Mouse (Mus musculus) heart, embryonic 12.5 days (tissue): ENCODE measurements around the gene Wdr46. TPM values are rescaled to one million over a fixed set of nuclear protein-coding genes. Genes with fewer than 3 reads are reported as not detected.
A peak's percentile ranks its signal among the peaks of the same experiment; 100 is the strongest.

Experiments used
- ATAC-seq: fragments of 200-750 bp; cut with Nextera tagmentation; 2 replicates; pipeline ENCODE4 v1.8.0; 2017; ENCODE audit warnings: moderate TSS enrichment, moderate library complexity; ENCODE audit not compliant: insufficient number of reproducible peaks, low FRiP score
- H3K27ac ChIP-seq: fragments of 300-500 bp; sonication (generic); 2 replicates; pipeline ENCODE4 v1.5.1; 2016; ENCODE audit warnings: mild to moderate bottlenecking, moderate library complexity; ENCODE audit not compliant: poor library complexity, severe bottlenecking
- H3K27me3 ChIP-seq: fragments of 300-500 bp; sonication (generic); replicated peaks from 2 replicates; pipeline ENCODE4 v1.6.1; 2016; ENCODE audit warnings: mild to moderate bottlenecking, moderate library complexity
- H3K36me3 ChIP-seq: fragments of 300-500 bp; sonication (generic); 2 replicates; pipeline ENCODE4 v1.6.1; 2016; ENCODE audit warnings: mild to moderate bottlenecking, moderate library complexity
- H3K4me1 ChIP-seq: fragments of 300-500 bp; sonication (generic); replicated peaks from 2 replicates; pipeline ENCODE4 v1.6.1; 2016; ENCODE audit warnings: mild to moderate bottlenecking
- H3K4me2 ChIP-seq: fragments of 300-500 bp; sonication (generic); 2 replicates; pipeline ENCODE4 v1.6.1; 2016; ENCODE audit warnings: mild to moderate bottlenecking, moderate library complexity
- H3K4me3 ChIP-seq: fragments of 300-500 bp; sonication (generic); 2 replicates; pipeline ENCODE4 v1.5.1; 2016; ENCODE audit warnings: mild to moderate bottlenecking
- H3K9ac ChIP-seq: fragments of 300-500 bp; sonication (generic); 2 replicates; pipeline ENCODE4 v1.6.1; 2016; ENCODE audit warnings: mild to moderate bottlenecking, moderate library complexity
- H3K9me3 ChIP-seq: fragments of 300-500 bp; sonication (generic); replicated peaks from 2 replicates; pipeline ENCODE4 v1.6.1; 2016; ENCODE audit warnings: mild to moderate bottlenecking, moderate library complexity
- WGBS: fragments of 180-500 bp; shearing (Covaris S2); methylation state at CpG from one replicate; pipeline ENCODE4 v1.1.7; 2016; 5-methylcytosine and 5-hydroxymethylcytosine counted together
- polyA plus RNA-seq: library from polyadenylated mRNA; unstranded; fragments of >200 nt; fragmentation: Nextera tagmentation; extraction: Ambion mirVana; gene quantifications from 2 replicates; pipeline ENCODE4 v1.2.1, GENCODE M21; 2016

Wdr46 gene
- polyA plus RNA-seq, 1 experiment from 2014 or later, result 26.5 TPM

DNA sequence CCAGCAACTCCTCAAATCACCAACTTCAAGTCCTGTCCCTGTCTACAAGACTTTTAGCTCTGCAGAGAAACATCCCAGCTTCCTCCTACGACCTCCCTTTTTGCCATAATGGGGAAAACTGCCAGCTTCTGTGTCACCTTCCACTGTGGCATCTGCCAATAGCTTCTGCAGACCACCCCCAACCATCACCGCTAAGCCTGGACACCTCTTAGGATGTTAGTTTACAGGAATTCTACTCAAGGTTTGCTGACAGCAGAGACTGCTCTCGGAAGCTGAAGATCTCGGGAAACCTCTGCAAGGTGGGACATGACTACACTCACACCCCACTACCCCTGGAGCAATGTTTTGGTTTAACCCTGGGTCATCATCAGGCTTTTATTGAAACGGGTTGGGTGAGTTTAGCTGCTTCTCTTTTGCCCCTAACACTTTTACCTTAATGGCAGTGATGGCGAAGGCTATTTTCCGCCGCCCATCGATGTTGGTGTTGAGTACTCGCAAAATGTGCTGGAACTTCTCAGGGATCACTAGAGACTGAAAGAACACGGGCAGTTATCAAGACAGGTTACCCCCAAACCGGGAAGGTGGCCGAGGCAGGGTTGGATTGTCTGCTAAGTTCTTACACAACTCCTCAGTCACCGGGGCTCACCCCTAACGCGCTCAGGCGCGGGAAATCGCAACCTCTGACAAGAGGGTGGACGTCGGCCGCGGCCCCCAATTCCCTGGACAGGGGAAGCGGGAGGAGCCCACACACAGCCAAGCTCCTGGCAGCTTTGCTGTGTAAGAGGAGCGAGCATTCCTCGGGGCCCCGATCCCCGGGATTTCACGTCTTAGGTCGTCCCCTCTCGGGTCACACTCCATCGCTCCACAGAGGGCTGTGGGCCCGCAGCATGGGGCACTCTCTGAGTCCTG, 14.4 kb downstream of the Wdr46 start:
- Histone ChIP-seq H3K4me1 (peaks cover 53% of the 10 kb centered on the region), H3K9ac (peak overlapping the region; percentile 97), H3K4me2 (peak overlapping the region; percentile 96), H3K27ac (peak overlapping the region; percentile 84), H3K4me3 (peak overlapping the region; percentile 89), H3K9me3 (no peaks in the 10 kb centered on the region), H3K27me3 (no peaks in the 10 kb centered on the region), H3K36me3 (peaks cover 54% of the 10 kb centered on the region)
- peak; percentile 13 for ATAC-seq
- WGBS, result under 1% methylated on average over 33 of the region's 33 CpGs

DNA sequence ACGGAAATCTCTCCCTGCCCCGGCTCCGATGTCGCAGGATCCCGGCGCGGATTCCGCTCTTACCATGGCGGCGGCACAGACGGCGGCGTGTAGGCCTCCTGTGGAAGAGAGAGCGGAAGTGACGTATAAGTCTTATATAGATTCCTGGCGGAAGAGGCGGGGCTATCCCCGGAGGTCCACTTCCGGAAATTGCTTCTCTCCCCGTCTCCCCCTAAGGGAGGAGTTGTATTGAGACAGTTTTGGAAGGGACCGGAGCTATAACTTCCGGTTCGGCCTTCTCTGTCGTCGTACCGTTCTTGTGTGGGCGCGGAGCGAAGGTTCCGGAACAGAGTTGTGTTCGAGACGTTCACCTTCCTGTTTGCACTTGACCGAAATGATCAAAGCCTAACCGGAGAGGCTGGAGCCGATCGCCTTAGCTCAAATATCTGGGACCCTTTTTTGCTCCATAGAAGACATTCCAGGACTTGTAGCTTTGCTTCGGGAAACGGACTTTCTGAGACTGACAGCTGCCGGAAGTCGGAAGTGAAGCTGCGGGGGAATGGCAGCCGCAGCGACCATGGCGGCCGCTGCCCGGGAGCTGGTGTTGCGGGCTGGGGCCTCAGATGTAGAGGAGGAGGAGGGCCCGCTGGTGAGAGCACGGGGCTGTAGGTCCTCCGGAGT, 15.2 kb downstream of the Wdr46 start, which contains the start of the genes Vps52 and Rps18:
Gene Vps52 (plus strand): TSS at position 258 of the 660 bp plus-strand sequence.
Gene Rps18 (minus strand): TSS at position 447 of the 660 bp plus-strand sequence.
- Histone ChIP-seq H3K4me1 (peaks cover 45% of the 10 kb centered on the region), H3K9ac (peak within 1 kb of the TSS; percentile 97), H3K36me3 (peaks cover 61% of the 10 kb centered on the region), H3K27me3 (no peaks in the 10 kb centered on the region), H3K27ac (peak within 1 kb of the TSS; percentile 84), H3K4me2 (peak within 1 kb of the TSS; percentile 96), H3K9me3 (no peaks in the 10 kb centered on the region), H3K4me3 (peak within 1 kb of the TSS; percentile 89)
- ATAC-seq, result peak; percentile 87
- under 1% methylated on average over 50 of the region's 50 CpGs for WGBS

DNA sequence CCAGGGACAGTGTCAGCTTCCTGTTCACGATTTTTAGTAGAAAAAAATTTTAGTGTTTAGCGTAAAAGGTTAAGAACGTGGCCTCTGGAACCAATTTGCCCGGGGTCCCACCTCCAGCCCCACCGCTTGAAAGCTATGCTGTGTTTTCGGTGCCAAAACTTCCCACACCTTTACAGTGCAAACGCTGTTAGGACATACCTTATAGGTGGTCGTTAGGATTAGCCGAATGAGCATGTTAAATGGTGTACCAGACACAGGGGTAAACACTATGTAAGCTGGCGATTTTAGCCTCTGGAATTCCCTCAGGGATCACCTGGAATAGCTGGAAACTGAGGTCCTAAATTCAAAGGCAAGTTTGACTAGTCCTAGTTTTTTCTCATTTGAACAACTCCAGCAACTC, 15.9 kb downstream of the Wdr46 start:
- H3K4me3 ChIP-seq, result peak overlapping the region; percentile 89
- no peak for ATAC-seq
- no peak overlapping the region for H3K27ac ChIP-seq
- H3K36me3 ChIP-seq, result peaks cover 68% of the 10 kb centered on the region
- no peaks in the 10 kb centered on the region for H3K27me3 ChIP-seq
- peak overlapping the region; percentile 96 for H3K4me2 ChIP-seq
- H3K9ac ChIP-seq, result peak overlapping the region; percentile 76
- H3K9me3 ChIP-seq, result no peaks in the 10 kb centered on the region
- H3K4me1 ChIP-seq, result peaks cover 38% of the 10 kb centered on the region
- 7% methylated on average over 10 of the region's 10 CpGs for WGBS

DNA sequence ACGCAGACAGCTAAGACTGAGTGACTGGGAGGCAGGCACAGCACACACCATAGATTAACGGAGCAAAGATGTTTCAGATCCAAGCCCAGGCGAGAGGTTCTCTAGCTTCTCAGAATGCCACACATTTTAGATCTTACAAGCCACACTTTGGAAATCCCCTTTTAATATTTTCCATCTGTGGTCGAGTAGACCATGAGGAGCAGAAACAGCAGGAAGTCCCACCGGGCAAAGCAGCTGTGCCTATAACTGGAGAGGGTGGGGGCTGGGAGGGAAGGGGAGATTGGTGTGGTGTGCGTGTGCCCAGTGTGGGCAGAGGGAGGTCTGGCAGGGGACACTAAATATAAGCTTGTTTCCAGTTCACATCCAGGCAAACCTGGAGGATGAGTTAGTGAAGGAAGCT, 17.0 kb downstream of the Wdr46 start:
- Histone ChIP-seq H3K9ac (no peak overlapping the region), H3K27ac (no peak overlapping the region), H3K4me1 (peaks cover 28% of the 10 kb centered on the region), H3K9me3 (no peaks in the 10 kb centered on the region), H3K27me3 (no peaks in the 10 kb centered on the region), H3K4me3 (no peak overlapping the region), H3K36me3 (peaks cover 69% of the 10 kb centered on the region), H3K4me2 (no peak overlapping the region)
- no peak for ATAC-seq
- WGBS, result 93% methylated on average over 6 of the region's 6 CpGs

DNA sequence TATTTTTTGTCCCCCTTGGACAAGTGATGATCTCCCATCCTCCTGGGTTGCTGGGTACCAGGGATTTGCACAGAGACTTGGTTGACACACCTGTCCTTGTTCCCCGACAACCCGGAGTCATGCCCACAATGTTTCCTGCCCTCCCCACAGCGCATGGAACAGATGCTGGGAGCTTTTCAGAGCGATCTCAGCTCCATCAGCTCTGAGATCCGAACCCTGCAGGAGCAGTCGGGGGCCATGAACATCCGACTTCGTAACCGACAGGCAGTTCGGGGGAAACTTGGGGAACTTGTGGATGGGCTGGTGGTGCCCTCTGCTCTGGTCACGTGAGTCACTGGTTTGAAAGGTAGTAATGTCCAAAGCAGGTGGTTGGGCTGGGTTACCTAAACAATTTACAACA, 18.0 kb downstream of the Wdr46 start:
- Histone ChIP-seq H3K4me2 (no peak overlapping the region), H3K27ac (no peak overlapping the region), H3K27me3 (no peaks in the 10 kb centered on the region), H3K4me3 (no peak overlapping the region), H3K9me3 (no peaks in the 10 kb centered on the region), H3K4me1 (peaks cover 19% of the 10 kb centered on the region), H3K9ac (no peak overlapping the region), H3K36me3 (peaks cover 69% of the 10 kb centered on the region)
- 92% methylated on average over 11 of the region's 11 CpGs for WGBS
- no peak for ATAC-seq

DNA sequence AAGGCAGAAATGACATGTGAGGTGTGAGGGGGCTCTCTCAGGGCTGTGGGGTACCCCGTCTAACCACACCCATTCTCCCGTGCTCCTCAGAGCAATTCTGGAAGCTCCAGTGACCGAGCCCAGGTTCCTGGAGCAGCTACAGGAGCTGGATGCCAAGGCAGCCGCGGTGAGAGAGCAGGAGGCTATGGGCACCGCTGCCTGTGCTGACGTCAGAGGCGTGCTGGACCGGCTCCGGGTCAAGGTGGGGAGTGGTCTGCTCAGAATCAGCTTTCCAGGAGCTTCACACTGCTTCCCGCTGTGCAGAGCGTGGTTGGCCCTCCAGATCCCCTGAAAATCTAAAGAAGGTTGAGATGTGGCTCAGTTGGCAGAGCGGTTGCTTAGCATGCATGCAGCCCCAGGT, 18.7 kb downstream of the Wdr46 start:
- H3K9ac ChIP-seq, result no peak overlapping the region
- H3K27me3 ChIP-seq, result no peaks in the 10 kb centered on the region
- no peak overlapping the region for H3K4me3 ChIP-seq
- no peak for ATAC-seq
- H3K4me2 ChIP-seq, result no peak overlapping the region
- H3K27ac ChIP-seq, result no peak overlapping the region
- H3K4me1 ChIP-seq, result peaks cover 12% of the 10 kb centered on the region
- WGBS, result 94% methylated on average over 13 of the region's 13 CpGs
- H3K9me3 ChIP-seq, result no peaks in the 10 kb centered on the region
- H3K36me3 ChIP-seq, result peaks cover 69% of the 10 kb centered on the region

DNA sequence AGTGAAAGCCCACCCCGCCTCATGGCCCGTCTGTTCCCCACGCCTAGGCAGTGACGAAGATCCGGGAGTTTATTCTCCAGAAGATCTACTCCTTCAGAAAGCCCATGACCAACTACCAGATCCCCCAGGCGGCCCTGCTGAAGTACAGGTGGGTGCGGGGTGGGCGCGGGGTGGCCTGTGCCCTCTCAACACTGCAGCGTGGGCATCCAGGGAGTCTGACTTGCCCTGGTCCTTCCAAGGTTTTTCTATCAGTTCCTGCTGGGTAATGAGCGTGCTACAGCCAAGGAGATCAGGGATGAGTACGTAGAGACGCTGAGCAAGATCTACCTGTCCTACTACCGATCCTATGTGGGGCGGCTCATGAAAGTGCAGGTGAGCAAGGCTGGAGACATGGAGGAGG, 19.5 kb downstream of the Wdr46 start:
- no peaks in the 10 kb centered on the region for H3K9me3 ChIP-seq
- no peak overlapping the region for H3K27ac ChIP-seq
- H3K4me3 ChIP-seq, result no peak overlapping the region
- H3K9ac ChIP-seq, result no peak overlapping the region
- peaks cover 6% of the 10 kb centered on the region for H3K4me1 ChIP-seq
- peaks cover 68% of the 10 kb centered on the region for H3K36me3 ChIP-seq
- 91% methylated on average over 15 of the region's 15 CpGs for WGBS
- H3K4me2 ChIP-seq, result no peak overlapping the region
- ATAC-seq, result no peak
- no peaks in the 10 kb centered on the region for H3K27me3 ChIP-seq

DNA sequence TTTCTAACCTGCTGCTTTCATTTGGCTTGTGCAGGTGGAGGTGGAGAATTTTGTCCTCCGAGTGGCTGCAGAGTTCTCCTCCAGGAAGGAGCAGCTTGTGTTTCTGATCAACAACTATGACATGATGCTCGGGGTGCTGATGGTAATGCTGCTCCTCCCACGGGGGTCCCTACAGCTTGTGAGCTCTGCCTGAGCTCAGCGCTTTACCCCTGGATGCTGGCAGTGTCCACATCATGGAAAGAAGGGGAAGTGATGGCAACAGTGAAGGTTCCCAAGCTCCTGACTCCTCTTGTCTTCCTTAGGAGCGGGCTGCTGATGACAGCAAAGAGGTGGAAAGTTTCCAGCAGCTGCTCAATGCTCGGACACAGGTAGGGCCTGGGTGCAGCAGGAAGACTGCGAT, 22.4 kb downstream of the Wdr46 start:
- H3K36me3 ChIP-seq, result peaks cover 85% of the 10 kb centered on the region
- no peak for ATAC-seq
- H3K9me3 ChIP-seq, result no peaks in the 10 kb centered on the region
- no peaks in the 10 kb centered on the region for H3K4me1 ChIP-seq
- no peak overlapping the region for H3K27ac ChIP-seq
- H3K4me2 ChIP-seq, result no peak overlapping the region
- H3K27me3 ChIP-seq, result no peaks in the 10 kb centered on the region
- WGBS, result 86% methylated on average over 7 of the region's 7 CpGs
- no peak overlapping the region for H3K4me3 ChIP-seq
- H3K9ac ChIP-seq, result no peak overlapping the region

DNA sequence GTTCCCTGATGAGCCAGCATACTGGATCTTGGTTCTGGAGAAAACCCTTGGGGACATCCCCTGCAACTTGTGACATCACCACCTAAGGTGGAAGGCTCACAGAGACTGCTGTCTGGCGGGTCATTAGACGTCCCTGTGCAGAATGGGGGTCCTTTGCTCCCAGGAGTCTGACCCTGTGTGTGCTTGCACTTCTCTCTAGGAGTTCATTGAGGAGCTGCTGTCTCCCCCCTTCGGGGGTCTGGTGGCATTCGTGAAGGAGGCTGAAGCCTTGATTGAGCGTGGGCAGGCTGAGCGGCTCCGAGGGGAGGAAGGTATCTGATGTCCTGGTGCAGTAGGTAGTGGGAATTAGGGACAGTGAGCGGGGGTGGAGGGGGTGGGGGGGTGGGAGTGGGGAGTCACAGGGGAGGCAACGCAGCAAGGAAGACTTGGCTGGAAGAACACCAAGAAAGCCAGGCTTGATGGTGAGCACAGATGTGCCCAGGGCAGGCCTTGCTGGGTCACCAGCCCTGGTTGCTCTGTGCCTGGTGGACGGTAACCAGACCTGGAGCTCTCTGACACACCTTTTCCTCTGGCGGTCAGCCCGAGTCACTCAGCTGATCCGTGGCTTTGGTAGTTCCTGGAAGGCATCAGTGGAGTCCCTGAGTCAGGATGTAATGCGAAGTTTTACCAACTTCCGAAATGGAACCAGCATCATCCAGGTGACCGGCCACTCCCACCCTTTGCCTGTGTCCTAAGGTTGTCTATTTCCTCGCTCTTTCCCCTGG, 24.8 kb downstream of the Wdr46 start:
- H3K36me3 ChIP-seq, result peaks cover 61% of the 10 kb centered on the region
- H3K9me3 ChIP-seq, result peaks cover 3% of the 10 kb centered on the region; the same call in 1 of the 2 replicates

DNA sequence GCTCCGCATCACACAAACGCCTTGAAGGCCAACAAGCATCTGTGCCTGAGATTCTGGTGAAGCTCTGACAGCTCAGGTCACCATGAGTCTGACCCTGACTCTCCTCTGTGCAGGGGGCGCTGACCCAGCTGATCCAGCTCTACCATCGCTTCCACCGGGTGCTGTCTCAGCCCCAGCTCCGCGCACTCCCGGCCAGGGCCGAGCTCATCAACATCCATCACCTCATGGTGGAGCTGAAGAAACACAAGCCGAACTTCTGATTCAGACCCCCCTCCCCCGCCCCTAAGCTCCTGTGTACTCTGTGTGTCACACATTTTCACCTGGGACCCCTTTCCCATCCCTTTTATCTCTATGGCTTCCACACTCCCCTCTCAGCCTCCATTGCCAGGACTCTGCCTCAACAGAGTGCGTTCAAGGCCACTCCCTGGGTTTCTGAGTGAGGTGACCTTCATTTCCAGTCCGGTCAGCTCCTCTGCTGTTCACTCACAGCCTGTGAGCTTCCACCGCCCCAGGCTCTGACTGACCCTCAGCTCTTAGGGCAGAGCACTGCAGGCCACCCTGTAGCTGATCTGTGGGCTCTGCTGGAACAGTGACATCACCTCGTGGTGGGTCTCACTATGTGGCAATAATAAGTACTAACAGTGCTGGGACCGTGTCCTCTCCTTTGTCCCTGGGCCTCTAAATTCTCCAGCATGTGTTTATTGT, 25.5 kb downstream of the Wdr46 start:
- Histone ChIP-seq H3K36me3 (peaks cover 54% of the 10 kb centered on the region), H3K4me2 (no peak overlapping the region), H3K27ac (no peak overlapping the region), H3K4me1 (no peaks in the 10 kb centered on the region), H3K9ac (no peak overlapping the region; the same call in 1 of the 2 replicates), H3K27me3 (no peaks in the 10 kb centered on the region), H3K4me3 (no peak overlapping the region), H3K9me3 (peaks cover 3% of the 10 kb centered on the region; the same call in 1 of the 2 replicates)
- no peak for ATAC-seq
- WGBS, result 89% methylated on average over 16 of the region's 16 CpGs

More for the DNA sequence above, 24.8 kb downstream of the Wdr46 start:
- WGBS, result 88% methylated on average over 17 of the region's 17 CpGs
- Histone ChIP-seq H3K27me3 (no peaks in the 10 kb centered on the region), H3K4me1 (no peaks in the 10 kb centered on the region), H3K9ac (no peak overlapping the region), H3K4me2 (no peak overlapping the region), H3K4me3 (no peak overlapping the region), H3K27ac (no peak overlapping the region)
- no peak for ATAC-seq
